Mouse (Mus musculus): Measurements from ENCODE around the gene Rgs14. TPM values are rescaled to one million over a fixed set of nuclear protein-coding genes. Genes with fewer than 3 reads are reported as not detected.

Gene Rgs14
- total and polyA plus RNA-seq, 3 experiments: 14.4 to 20.5 TPM; not detected in 1

GRCm38 (mm10) chr13:55370234-55370633 is 702 bp downstream of the Rgs14 start:
- Histone ChIP-seq H3K4me3 (ENCODE audit: control insufficient read depth in 1 of 2, insufficient read depth in 1 of 2, low read depth in 2 of 2, low read length in 2 of 2) (peak overlapping the region; percentile 59 to 79), H3K27me3 (ENCODE audit: control insufficient read depth in 1 of 2, insufficient read depth in 2 of 2, low read length in 2 of 2) (no peaks in the 10 kb centered on the region), H3K4me1 (ENCODE audit: control insufficient read depth in 1 of 2, insufficient read depth in 2 of 2, low read length in 2 of 2) (peaks cover 3 to 49% of the 10 kb centered on the region in 2 experiments; a peak in 3 of 4 replicates), H3K36me3 (ENCODE audit: control insufficient read depth in 1 of 2, insufficient read depth in 2 of 2, low read length in 2 of 2) (peaks cover 0 to 26% of the 10 kb centered on the region in 2 experiments; a peak in 2 of 4 replicates), H3K9me3 (replicated peaks; ENCODE audit: insufficient read depth, low read length) (no peaks in the 10 kb centered on the region), H3K9ac (ENCODE audit: control insufficient read depth, low read depth, low read length, poor library complexity, severe bottlenecking) (peak overlapping the region; percentile 81), H3K27ac (ENCODE audit: control insufficient read depth, low read depth, low read length) (peak overlapping the region; percentile 92), H3K79me2 (ENCODE audit: control insufficient read depth, insufficient read depth, low read length, poor library complexity) (peaks cover 8% of the 10 kb centered on the region)
- TF ChIP-seq MXI1 (IDR thresholded peaks at IDR 0.05; ENCODE audit: low read depth, low read length) (no peak), USF1 (IDR thresholded peaks at IDR 0.05; ENCODE audit: low read depth, low read length) (no peak), HCFC1 (IDR thresholded peaks at IDR 0.05; ENCODE audit: low read depth, low read length) (no peak), ELF1 (IDR thresholded peaks at IDR 0.05; ENCODE audit: low read depth, low read length) (no peak), SMC3 (IDR thresholded peaks at IDR 0.05; ENCODE audit: low read depth, low read length) (no peak), SIN3A (IDR thresholded peaks at IDR 0.05; ENCODE audit: low read length) (no peak), RAD21 (IDR thresholded peaks at IDR 0.05; ENCODE audit: low read depth, low read length) (no peak), MAX (IDR thresholded peaks at IDR 0.05; ENCODE audit: low read length) (no peak), CHD1 (IDR thresholded peaks at IDR 0.05; ENCODE audit: low read depth, low read length) (no peak), NELFE (IDR thresholded peaks at IDR 0.05; ENCODE audit: low read depth, low read length) (no peak), BHLHE40 (IDR thresholded peaks at IDR 0.05; ENCODE audit: borderline replicate concordance, low read depth, low read length) (no peak), UBTF (IDR thresholded peaks at IDR 0.05; ENCODE audit: borderline replicate concordance, insufficient read depth, low read depth, low read length) (no peak), ZNF384 (IDR thresholded peaks at IDR 0.05; ENCODE audit: low read depth, low read length) (no peak), MYB (IDR thresholded peaks at IDR 0.05; ENCODE audit: low read depth, low read length) (no peak), MYC (IDR thresholded peaks at IDR 0.05; ENCODE audit: low read depth, low read length) (no peak), JUND (IDR thresholded peaks at IDR 0.05; ENCODE audit: low read depth, low read length) (no peak), CHD2 (IDR thresholded peaks at IDR 0.05; ENCODE audit: low read length) (no peak), CTCF (IDR thresholded peaks at IDR 0.05 in 2 of 3, conservative IDR thresholded peaks at IDR 0.05 in 1 of 3; ENCODE audit: control insufficient read depth in 1 of 3, insufficient read depth in 1 of 3, low read depth in 2 of 3, low read length in 3 of 3, poor library complexity in 1 of 3, severe bottlenecking in 1 of 3) (no peak), GATA1 (IDR thresholded peaks at IDR 0.05; ENCODE audit: low read depth, low read length) (no peak)
- DNase-seq (ENCODE audit: low read depth, low spot score): no peak

- Histone ChIP-seq H3K4me3 (ENCODE audit: control insufficient read depth in 1 of 2, insufficient read depth in 1 of 2, low read depth in 2 of 2, low read length in 2 of 2) (no peak overlapping the region), H3K4me1 (ENCODE audit: control insufficient read depth in 1 of 2, insufficient read depth in 2 of 2, low read length in 2 of 2) (peaks cover 3 to 49% of the 10 kb centered on the region in 2 experiments; a peak in 3 of 4 replicates), H3K27me3 (ENCODE audit: control insufficient read depth in 1 of 2, insufficient read depth in 2 of 2, low read length in 2 of 2) (no peaks in the 10 kb centered on the region), H3K27ac (ENCODE audit: control insufficient read depth, low read depth, low read length) (no peak overlapping the region), H3K9ac (ENCODE audit: control insufficient read depth, low read depth, low read length, poor library complexity, severe bottlenecking) (no peak overlapping the region), H3K79me2 (ENCODE audit: control insufficient read depth, insufficient read depth, low read length, poor library complexity) (peaks cover 8% of the 10 kb centered on the region), H3K9me3 (replicated peaks; ENCODE audit: insufficient read depth, low read length) (no peaks in the 10 kb centered on the region), H3K36me3 (ENCODE audit: control insufficient read depth in 1 of 2, insufficient read depth in 2 of 2, low read length in 2 of 2) (peaks cover 0 to 26% of the 10 kb centered on the region in 2 experiments; a peak in 2 of 4 replicates)
- DNase-seq (ENCODE audit: low read depth, low spot score): no peak
- TF ChIP-seq CHD2 (IDR thresholded peaks at IDR 0.05; ENCODE audit: low read length) (no peak), ZC3H11A (IDR thresholded peaks at IDR 0.05; ENCODE audit: low read depth, low read length) (no peak), USF2 (IDR thresholded peaks at IDR 0.05; ENCODE audit: borderline replicate concordance in 1 of 2, insufficient read depth in 1 of 2, low read depth in 1 of 2, low read length in 2 of 2) (no peak), JUND (IDR thresholded peaks at IDR 0.05; ENCODE audit: low read depth, low read length) (no peak), MXI1 (IDR thresholded peaks at IDR 0.05; ENCODE audit: low read depth, low read length) (no peak), POLR2A (IDR thresholded peaks at IDR 0.05; ENCODE audit: control insufficient read depth in 1 of 2, insufficient read depth in 1 of 2, low read depth in 1 of 2, low read length in 2 of 2, poor library complexity in 1 of 2) (no peak), MYC (IDR thresholded peaks at IDR 0.05; ENCODE audit: low read depth, low read length) (no peak), BHLHE40 (IDR thresholded peaks at IDR 0.05; ENCODE audit: borderline replicate concordance, low read depth, low read length) (no peak), NRF1 (IDR thresholded peaks at IDR 0.05; ENCODE audit: insufficient read depth, low read depth, low read length, poor library complexity, severe bottlenecking) (no peak), SIN3A (IDR thresholded peaks at IDR 0.05; ENCODE audit: low read length) (no peak), GABPA (IDR thresholded peaks at IDR 0.05; ENCODE audit: low read depth, low read length) (no peak), RCOR1 (IDR thresholded peaks at IDR 0.05; ENCODE audit: low read depth, low read length) (no peak), MAZ (IDR thresholded peaks at IDR 0.05; ENCODE audit: low read depth, low read length) (no peak), ZMIZ1 (IDR thresholded peaks at IDR 0.05; ENCODE audit: low read depth, low read length) (no peak), MAFK (IDR thresholded peaks at IDR 0.05; ENCODE audit: borderline replicate concordance, low read depth, low read length) (no peak), ZKSCAN1 (IDR thresholded peaks at IDR 0.05; ENCODE audit: low read depth, low read length) (no peak), SMC3 (IDR thresholded peaks at IDR 0.05; ENCODE audit: low read depth, low read length) (no peak), TBP (IDR thresholded peaks at IDR 0.05; ENCODE audit: low read depth, low read length) (no peak), MAX (IDR thresholded peaks at IDR 0.05; ENCODE audit: low read length) (no peak)
Observed at GRCm38 (mm10) chr13:55371007-55371681, 1.6 kb downstream of the Rgs14 start.
